Mouse (Mus musculus) heart, embryonic 14.5 days (tissue): ENCODE results near the gene Vps35l. TPM values are rescaled to one million over a fixed set of nuclear protein-coding genes. Genes with fewer than 3 reads are reported as not detected.
A peak's percentile ranks its signal among the peaks of the same experiment; 100 is the strongest.

Experiments used
- ATAC-seq: fragments of 200-750 bp; cut with Nextera tagmentation; 2 replicates; pipeline ENCODE4 v1.8.0; 2017; ENCODE audit warnings: low read depth, moderate TSS enrichment; ENCODE audit not compliant: insufficient number of reproducible peaks, insufficient read depth, low FRiP score
- H3K27ac ChIP-seq, 2 experiments: fragments of 200-500 bp in 1 of 2; fragments of 300-500 bp in 1 of 2; sonication (generic) in 1 of 2; replicated peaks in 1 of 2; 2 replicates each; pipeline ENCODE4 v1.5.1; 2012 to 2014; ENCODE audit warnings: low read depth in 2 of 2, low read length in 2 of 2, control low read depth in 1 of 2, mild to moderate bottlenecking in 1 of 2, mixed read lengths in 1 of 2; ENCODE audit not compliant: control insufficient read depth in 1 of 2, insufficient read depth in 1 of 2
- H3K27me3 ChIP-seq: fragments of 300-500 bp; sonication (generic); 2 replicates; pipeline ENCODE4 v1.6.1; 2014; ENCODE audit warnings: mild to moderate bottlenecking, low read length, control low read depth; ENCODE audit not compliant: control insufficient read depth, insufficient read depth
- H3K36me3 ChIP-seq: fragments of 300-500 bp; sonication (generic); 2 replicates; pipeline ENCODE4 v1.6.1; 2014; ENCODE audit warnings: mild to moderate bottlenecking, control low read depth, low read length, mixed read lengths; ENCODE audit not compliant: control insufficient read depth, insufficient read depth
- H3K4me1 ChIP-seq, 2 experiments: fragments of 200-500 bp in 1 of 2; fragments of 300-500 bp in 1 of 2; sonication (generic) in 1 of 2; 2 replicates each; pipeline ENCODE4 v1.6.1; 2012 to 2014; ENCODE audit warnings: low read length in 2 of 2, control low read depth in 1 of 2, mixed read lengths in 1 of 2; ENCODE audit not compliant: control insufficient read depth in 2 of 2, insufficient read depth in 2 of 2
- H3K4me2 ChIP-seq: fragments of 300-500 bp; sonication (generic); 2 replicates; pipeline ENCODE4 v1.6.1; 2014; ENCODE audit warnings: mild to moderate bottlenecking, low read length
- H3K4me3 ChIP-seq, 2 experiments: fragments of 200-500 bp in 1 of 2; fragments of 300-500 bp in 1 of 2; sonication (generic) in 1 of 2; 2 replicates each; pipeline ENCODE4 v1.5.1; 2012 to 2014; ENCODE audit warnings: low read length in 2 of 2, mild to moderate bottlenecking in 2 of 2, control low read depth in 1 of 2, low read depth in 1 of 2, moderate library complexity in 1 of 2; ENCODE audit not compliant: control insufficient read depth in 1 of 2, insufficient read depth in 1 of 2
- H3K9ac ChIP-seq: fragments of 300-500 bp; sonication (generic); 2 replicates; pipeline ENCODE4 v1.6.1; 2014; ENCODE audit warnings: mild to moderate bottlenecking, low read length
- H3K9me3 ChIP-seq: fragments of 300-500 bp; sonication (generic); 2 replicates; pipeline ENCODE4 v1.6.1; 2016; ENCODE audit warnings: low read length, control low read depth; ENCODE audit not compliant: control insufficient read depth
- WGBS: fragments of 180-500 bp; shearing (Covaris S2); extraction: QIAGEN DNeasy Blood & Tissue Kit; methylation state at CpG from one replicate; pipeline ENCODE4 v1.1.7; 2014; 5-methylcytosine and 5-hydroxymethylcytosine counted together
- polyA plus RNA-seq: library from polyadenylated mRNA; unstranded; fragments of >200 nt; fragmentation: Nextera tagmentation; extraction: Ambion mirVana; gene quantifications from 2 replicates; pipeline ENCODE4 v1.2.1, GENCODE M21; 2014

Gene Vps35l
- polyA plus RNA-seq, 1 experiment from 2014 or later, result 55.2 TPM

DNA sequence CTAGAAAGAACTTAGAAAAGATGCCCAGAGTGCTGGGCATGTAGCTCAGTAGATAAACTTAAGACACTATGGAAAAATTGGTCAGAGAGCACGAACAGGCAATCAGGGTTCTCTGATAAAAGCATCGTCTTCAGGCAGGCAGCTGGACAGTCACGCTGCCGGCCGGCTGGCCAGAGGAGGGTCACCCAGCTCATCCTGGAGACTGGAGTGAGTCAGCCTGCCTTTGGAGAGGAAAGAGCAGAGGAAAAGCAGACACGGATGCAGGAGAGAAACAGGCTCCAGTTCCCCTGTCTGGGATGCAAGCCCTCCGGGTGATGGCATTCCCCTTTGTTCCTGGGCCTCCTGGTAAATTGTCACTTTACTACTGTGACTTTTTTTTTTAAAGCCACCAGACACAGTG lies 57.6 kb downstream of the Vps35l start:
- no peak overlapping the region for H3K9ac ChIP-seq
- 0 out of 4 replicates have a peak overlapping the region, but pooled peaks of 1 of the 2 experiments have one; percentile 16 for H3K27ac ChIP-seq
- no peak overlapping the region for H3K4me2 ChIP-seq
- 20% methylated on average over 7 of the region's 7 CpGs for WGBS
- H3K36me3 ChIP-seq, result peaks cover 68% of the 10 kb centered on the region
- H3K27me3 ChIP-seq, result no peaks in the 10 kb centered on the region
- no peaks in the 10 kb centered on the region for H3K4me1 ChIP-seq
- H3K9me3 ChIP-seq, result no peaks in the 10 kb centered on the region
- H3K4me3 ChIP-seq, result no peak overlapping the region
- ATAC-seq, result no peak

DNA sequence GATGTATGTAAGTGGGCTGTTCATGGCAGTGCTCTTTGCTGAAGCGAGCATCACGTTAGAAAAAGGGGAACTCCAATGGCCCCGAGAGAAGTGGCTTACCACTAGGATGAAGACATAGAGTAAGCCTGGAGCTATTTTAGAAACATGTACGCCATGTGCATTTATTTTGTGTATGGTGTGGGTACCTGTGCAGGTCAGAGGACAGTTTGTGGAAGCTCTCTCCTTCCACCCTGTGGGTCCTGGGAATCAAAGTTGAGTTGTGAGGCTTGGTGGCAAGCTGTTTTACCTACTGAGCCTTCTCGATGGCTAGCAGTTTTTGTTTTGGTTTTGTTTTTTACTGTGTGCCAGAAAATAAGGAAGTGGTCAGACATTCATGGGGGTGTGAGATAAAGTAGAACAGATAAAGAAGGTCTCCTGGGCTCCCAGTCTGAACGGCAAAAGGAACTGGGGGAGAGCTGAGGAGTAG lies 58.1 kb downstream of the Vps35l start:
- no peak overlapping the region for H3K4me3 ChIP-seq
- H3K4me2 ChIP-seq, result no peak overlapping the region
- no peaks in the 10 kb centered on the region for H3K27me3 ChIP-seq
- no peaks in the 10 kb centered on the region for H3K4me1 ChIP-seq
- ATAC-seq, result no peak
- no peak overlapping the region for H3K27ac ChIP-seq
- WGBS, result 71% methylated on average over 6 of the region's 6 CpGs
- no peak overlapping the region for H3K9ac ChIP-seq
- no peaks in the 10 kb centered on the region for H3K9me3 ChIP-seq
- H3K36me3 ChIP-seq, result peaks cover 69% of the 10 kb centered on the region

DNA sequence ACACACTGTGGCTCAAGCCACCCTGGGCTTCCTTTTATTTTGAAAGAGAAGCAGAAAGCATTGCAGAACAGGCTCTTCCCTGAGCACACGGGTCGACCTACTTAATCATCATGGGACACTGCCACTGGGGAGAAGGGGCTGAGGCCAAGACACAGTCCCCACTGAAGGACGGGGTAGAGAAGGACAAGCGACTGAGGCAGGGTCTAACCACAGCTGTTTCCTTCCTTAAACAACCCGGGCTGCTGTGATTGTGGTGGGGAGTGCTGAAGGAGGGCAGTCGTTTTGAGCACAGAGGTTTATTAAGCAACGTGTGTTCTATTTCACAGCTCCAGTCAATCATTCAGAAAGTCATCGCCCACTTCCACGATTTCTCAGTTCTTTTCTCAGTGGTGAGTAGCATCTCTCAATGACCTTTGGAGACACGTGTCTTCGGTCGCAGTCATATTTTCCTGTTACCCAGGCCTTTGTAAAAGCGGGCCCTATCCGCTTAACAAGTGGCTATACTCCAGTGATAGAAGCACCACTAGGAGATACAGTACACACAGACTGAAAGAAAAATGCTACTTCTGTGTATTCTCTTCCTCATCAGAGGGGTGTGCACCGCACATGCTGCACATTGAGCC lies 60.2 kb downstream of the Vps35l start:
- H3K36me3 ChIP-seq, result peaks cover 58% of the 10 kb centered on the region
- no peak for ATAC-seq
- 83% methylated on average over 15 of the region's 15 CpGs for WGBS

DNA sequence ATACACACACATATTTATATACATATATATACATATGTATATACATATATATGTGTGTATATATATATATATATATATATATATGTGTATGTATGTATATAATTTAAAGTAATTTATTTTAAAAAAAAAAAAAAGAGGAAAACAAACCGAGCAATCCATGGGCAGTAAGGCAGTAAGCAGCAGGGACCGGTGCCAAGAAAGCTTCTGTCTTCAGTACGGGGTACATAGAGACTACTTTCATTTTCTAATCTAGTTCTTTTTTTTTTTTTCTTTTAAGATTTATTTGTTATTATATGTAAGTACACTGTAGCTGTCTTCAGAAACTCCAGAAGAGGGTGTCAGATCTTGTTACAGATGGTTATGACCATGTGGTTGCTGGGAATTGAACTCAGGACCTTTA lies 61.8 kb downstream of the Vps35l start:
- H3K27ac ChIP-seq, result no peak overlapping the region
- no peak overlapping the region for H3K4me2 ChIP-seq
- no peaks in the 10 kb centered on the region; a peak in 1 of 4 replicates for H3K4me1 ChIP-seq
- H3K36me3 ChIP-seq, result peaks cover 49% of the 10 kb centered on the region
- no peak overlapping the region for H3K4me3 ChIP-seq
- WGBS, result 88% methylated on average over 3 of the region's 3 CpGs
- H3K9ac ChIP-seq, result no peak overlapping the region
- H3K27me3 ChIP-seq, result no peaks in the 10 kb centered on the region
- H3K9me3 ChIP-seq, result no peaks in the 10 kb centered on the region
- ATAC-seq, result no peak

More for the DNA sequence above, 60.2 kb downstream of the Vps35l start:
- Histone ChIP-seq H3K27me3 (no peaks in the 10 kb centered on the region), H3K9ac (no peak overlapping the region), H3K4me3 (no peak overlapping the region), H3K4me2 (no peak overlapping the region), H3K9me3 (no peaks in the 10 kb centered on the region), H3K4me1 (no peaks in the 10 kb centered on the region), H3K27ac (no peak overlapping the region)

- Histone ChIP-seq H3K27ac (no peak overlapping the region), H3K4me1 (peaks cover 8% of the 10 kb centered on the region in 2 experiments), H3K9ac (no peak overlapping the region), H3K4me2 (no peak overlapping the region), H3K27me3 (no peaks in the 10 kb centered on the region), H3K9me3 (no peaks in the 10 kb centered on the region), H3K36me3 (peaks cover 44% of the 10 kb centered on the region), H3K4me3 (no peak overlapping the region)
- 89% methylated on average over 8 of the region's 8 CpGs for WGBS
- ATAC-seq, result no peak
Measured at GRCm38 (mm10) chr7:118803425-118803824, 63.4 kb downstream of the Vps35l start.

GRCm38 (mm10) chr7:118806631-118807411 lies 66.8 kb downstream of the Vps35l start:
- H3K9me3 ChIP-seq, result no peaks in the 10 kb centered on the region
- no peak overlapping the region for H3K4me3 ChIP-seq
- no peaks in the 10 kb centered on the region for H3K27me3 ChIP-seq
- peak overlapping the region; percentile 72 for H3K27ac ChIP-seq
- 47% methylated on average over 16 of the region's 16 CpGs for WGBS
- no peak overlapping the region for H3K4me2 ChIP-seq
- ATAC-seq, result peak; percentile 60; the same call in 1 of the 2 replicates
- H3K9ac ChIP-seq, result no peak overlapping the region
- H3K4me1 ChIP-seq, result peaks cover 8% of the 10 kb centered on the region in 2 experiments
- H3K36me3 ChIP-seq, result peaks cover 31% of the 10 kb centered on the region

DNA sequence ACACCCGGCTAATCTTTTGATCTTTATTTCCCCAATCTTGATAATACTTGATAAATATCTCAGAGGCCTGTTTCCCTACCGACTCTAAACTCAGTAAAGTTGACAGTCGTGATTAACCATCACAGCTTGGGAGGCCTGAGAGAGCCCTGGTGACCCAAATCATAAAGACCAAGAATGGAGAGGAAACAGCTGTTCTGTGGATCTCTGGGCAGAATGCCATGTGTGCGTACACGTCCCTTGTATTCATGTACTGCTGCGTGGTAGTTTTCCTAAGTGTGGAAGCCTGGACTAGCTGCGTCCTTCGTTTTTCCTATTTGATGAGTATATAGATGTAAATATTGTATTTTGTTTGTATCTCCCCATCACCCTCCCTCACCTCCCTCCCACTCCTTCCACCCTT lies 67.9 kb downstream of the Vps35l start:
- peaks cover 8% of the 10 kb centered on the region in 2 experiments for H3K4me1 ChIP-seq
- 62% methylated on average over 8 of the region's 8 CpGs for WGBS
- H3K36me3 ChIP-seq, result peaks cover 25% of the 10 kb centered on the region
- H3K9ac ChIP-seq, result no peak overlapping the region
- no peaks in the 10 kb centered on the region for H3K9me3 ChIP-seq
- no peak for ATAC-seq
- no peak overlapping the region for H3K4me3 ChIP-seq
- no peak overlapping the region for H3K4me2 ChIP-seq
- H3K27me3 ChIP-seq, result no peaks in the 10 kb centered on the region
- H3K27ac ChIP-seq, result peak overlapping the region; percentile 72; a peak in 3 of 4 replicates
